Mouse (Mus musculus) ES-E14 (cell line): ENCODE results near the gene Rbfox2.

Experiments
- CHD2 ChIP-seq: IDR thresholded peaks from 2 replicates; pipeline ENCODE4 v1.6.1; 2014; ENCODE audit warnings: mild to moderate bottlenecking, low read depth, low read length, inconsistent platforms
- MAFK ChIP-seq: IDR thresholded peaks from 2 replicates; pipeline ENCODE4 v1.6.1; 2014; ENCODE audit warnings: mild to moderate bottlenecking, low read depth, low read length, inconsistent platforms; ENCODE audit not compliant: insufficient read depth

GRCm38 (mm10) chr15:77058566-77058965 lies 248.2 kb downstream of the Rbfox2 start:
- TF ChIP-seq MAFK (peak; percentile 79), CHD2 (0 out of 2 replicates have a peak, but pooled peaks have one; percentile 26)
